Mouse (Mus musculus): ENCODE measurements around the gene Gemin7. TPM values are rescaled to one million over a fixed set of nuclear protein-coding genes. Genes with fewer than 3 reads are reported as not detected.

Gemin7 gene
- polyA plus RNA-seq, 1 experiment from 2014 or later, result 111 TPM

DNA sequence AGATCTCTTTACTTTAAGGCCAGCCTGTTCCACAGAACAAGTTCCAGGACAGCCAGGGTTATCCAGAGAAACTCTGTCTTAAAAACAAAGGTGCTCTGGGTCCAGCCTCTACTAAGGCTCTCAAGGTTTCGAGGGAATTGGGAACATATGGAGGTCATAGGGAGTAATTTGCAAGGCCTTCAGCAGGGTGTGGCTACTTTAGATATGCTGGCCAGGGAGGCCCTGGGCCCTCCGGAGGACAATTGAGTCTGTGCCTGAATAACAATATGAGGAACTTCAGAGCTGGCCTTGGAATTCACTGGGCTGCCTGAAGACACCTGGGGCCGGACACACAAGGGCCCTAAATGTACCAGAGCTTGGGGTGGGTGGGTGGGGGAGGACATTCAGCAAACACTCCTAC lies 1.8 kb downstream of the Gemin7 start:
- H3K4me1 ChIP-seq (replicated peaks), result peaks cover 40% of the 10 kb centered on the region
- H3K9me3 ChIP-seq (replicated peaks), result no peaks in the 10 kb centered on the region
- H3K9ac ChIP-seq, result no peak overlapping the region
- peaks cover 6% of the 10 kb centered on the region; the same call in 1 of the 2 replicates for H3K36me3 ChIP-seq
- H3K27ac ChIP-seq, result no peak overlapping the region
- H3K4me3 ChIP-seq, result no peak overlapping the region
- H3K27me3 ChIP-seq, result peaks cover 32% of the 10 kb centered on the region
- 62% methylated on average over 3 of the region's 3 CpGs for whole genome bisulfite sequencing
- no peak overlapping the region for H3K4me2 ChIP-seq
- no peak for ATAC-seq (replicated peaks; ENCODE audit: insufficient number of reproducible peaks, insufficient read depth, low FRiP score, low read depth)

DNA sequence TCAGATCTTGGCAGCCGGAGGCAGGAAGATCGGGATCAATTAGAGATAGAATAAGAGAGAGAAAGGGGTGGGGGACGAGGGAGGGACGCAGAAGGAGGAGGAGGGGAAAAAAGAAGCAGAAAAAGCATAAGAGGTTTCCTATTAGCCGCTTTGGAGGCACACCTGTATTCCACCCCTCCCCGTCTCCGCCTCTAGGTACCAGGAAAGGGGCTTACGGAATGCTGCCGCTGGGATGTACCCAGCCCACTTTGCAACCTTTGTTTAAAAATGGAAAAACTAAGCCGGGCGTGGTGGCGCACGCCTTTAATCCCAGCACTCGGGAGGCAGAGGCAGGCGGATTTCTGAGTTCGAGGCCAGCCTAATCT lies 3.6 kb downstream of the Gemin7 start:
- 18% methylated on average over 16 of the region's 16 CpGs for WGBS
- H3K4me3 ChIP-seq, result peak overlapping the region; percentile 79
- peaks cover 40% of the 10 kb centered on the region for H3K4me1 ChIP-seq (replicated peaks)
- peaks cover 8% of the 10 kb centered on the region for H3K36me3 ChIP-seq
- H3K27ac ChIP-seq, result peak overlapping the region; percentile 92
- ATAC-seq (replicated peaks; ENCODE audit: insufficient number of reproducible peaks, insufficient read depth, low FRiP score, low read depth), result no peak
- H3K9ac ChIP-seq, result peak overlapping the region; percentile 76
- H3K27me3 ChIP-seq, result peaks cover 29% of the 10 kb centered on the region
- H3K4me2 ChIP-seq, result peak overlapping the region; percentile 90
- H3K9me3 ChIP-seq (replicated peaks), result no peaks in the 10 kb centered on the region

DNA sequence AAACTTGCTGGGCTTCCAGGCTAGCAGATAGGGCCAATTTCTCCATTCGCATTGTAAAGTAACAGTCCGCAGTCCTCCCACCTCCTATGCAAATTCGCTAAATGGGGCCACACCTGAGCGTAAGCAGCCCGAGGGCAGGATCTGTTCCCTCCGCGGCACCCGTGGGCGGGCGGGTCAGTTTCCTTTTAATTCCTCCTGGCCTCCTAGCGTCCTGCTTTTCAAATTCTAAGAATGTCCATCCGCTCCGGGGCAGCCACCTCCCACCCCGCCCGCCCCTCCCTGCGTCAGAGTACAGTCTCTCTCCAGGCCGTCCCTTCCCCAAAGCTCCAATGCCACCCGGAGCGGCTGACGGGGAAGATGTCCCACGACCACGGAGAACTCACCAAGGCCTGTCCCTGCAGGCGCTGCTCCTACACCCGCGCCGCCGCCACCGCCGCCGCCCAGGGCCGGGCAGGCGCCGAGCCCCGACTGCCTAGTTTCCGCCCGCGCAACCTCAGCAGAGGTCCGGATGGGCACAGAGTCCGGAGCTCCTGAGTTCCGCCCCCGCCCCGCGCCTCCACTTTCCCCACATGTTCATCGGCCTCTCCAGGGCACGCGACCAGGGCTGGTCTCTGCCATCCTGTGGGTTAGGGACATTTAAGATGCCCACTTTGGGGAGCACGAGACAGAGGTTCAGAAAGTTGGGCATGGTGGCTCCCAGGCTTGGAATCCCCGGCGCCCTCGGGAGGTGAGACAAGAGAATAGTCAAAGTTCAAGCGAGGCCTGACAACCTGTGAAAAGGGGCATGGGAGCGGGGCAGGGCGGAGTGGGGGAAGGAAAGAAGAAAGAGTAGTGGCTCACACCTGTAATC lies 4.2 kb downstream of the Gemin7 start:
- peaks cover 23% of the 10 kb centered on the region for H3K27me3 ChIP-seq
- under 1% methylated on average over 53 of the region's 53 CpGs for WGBS
- peak; percentile 78 for ATAC-seq (replicated peaks; ENCODE audit: insufficient number of reproducible peaks, insufficient read depth, low FRiP score, low read depth)
- H3K36me3 ChIP-seq, result peaks cover 8% of the 10 kb centered on the region
- H3K4me3 ChIP-seq, result peak overlapping the region; percentile 79
- H3K9ac ChIP-seq, result peak overlapping the region; percentile 76
- H3K27ac ChIP-seq, result peak overlapping the region; percentile 92
- peaks cover 38% of the 10 kb centered on the region for H3K4me1 ChIP-seq (replicated peaks)
- peak overlapping the region; percentile 90 for H3K4me2 ChIP-seq
- no peaks in the 10 kb centered on the region for H3K9me3 ChIP-seq (replicated peaks)

DNA sequence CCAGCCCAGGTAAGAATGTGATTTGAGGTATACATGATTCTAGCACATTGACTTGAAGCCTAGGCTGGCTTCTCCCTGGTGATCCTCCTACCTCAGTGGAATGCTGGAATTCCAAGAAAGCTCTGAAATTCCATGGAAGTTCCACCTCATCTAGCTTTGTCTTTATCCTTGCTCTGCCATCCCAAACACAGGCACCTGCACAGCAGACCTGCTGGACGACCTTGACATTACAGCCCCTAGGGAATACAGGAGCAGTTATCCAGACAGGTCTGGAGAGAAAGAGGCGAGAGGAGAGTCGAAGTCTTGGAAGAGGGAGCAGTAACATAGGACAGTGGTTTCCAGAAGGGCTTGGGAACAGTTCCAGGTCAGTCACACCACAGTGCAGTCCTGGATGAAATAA lies 7.7 kb downstream of the Gemin7 start:
- no peak overlapping the region for H3K9ac ChIP-seq
- no peaks in the 10 kb centered on the region for H3K27me3 ChIP-seq
- H3K9me3 ChIP-seq (replicated peaks), result no peaks in the 10 kb centered on the region
- H3K36me3 ChIP-seq, result peaks cover 27% of the 10 kb centered on the region
- ATAC-seq (replicated peaks; ENCODE audit: insufficient number of reproducible peaks, insufficient read depth, low FRiP score, low read depth), result no peak
- WGBS, result 79% methylated on average over 3 of the region's 3 CpGs
- no peak overlapping the region for H3K4me3 ChIP-seq
- no peak overlapping the region for H3K27ac ChIP-seq
- H3K4me2 ChIP-seq, result no peak overlapping the region
- H3K4me1 ChIP-seq (replicated peaks), result peaks cover 25% of the 10 kb centered on the region

DNA sequence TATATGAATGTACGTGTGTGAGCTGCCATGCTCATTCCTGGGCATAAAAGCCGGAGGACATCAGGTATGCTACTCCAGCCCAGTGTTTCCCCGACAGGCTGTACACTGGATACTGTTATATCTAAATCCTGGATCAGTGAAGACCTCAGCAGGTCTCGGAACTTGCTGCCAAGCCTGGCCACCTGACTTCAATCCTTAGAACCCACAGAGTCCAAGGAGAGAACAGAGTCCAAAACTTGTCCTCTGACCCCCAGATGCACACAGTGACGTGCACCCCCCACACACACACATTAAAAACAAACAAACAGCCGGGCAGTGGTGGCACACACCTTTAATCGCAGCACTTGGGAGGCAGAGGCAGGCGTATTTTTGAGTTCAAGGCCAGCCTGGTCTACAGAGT lies 10.0 kb downstream of the Gemin7 start:
- Histone ChIP-seq H3K4me2 (no peak overlapping the region), H3K27ac (no peak overlapping the region), H3K27me3 (no peaks in the 10 kb centered on the region), H3K36me3 (peaks cover 36% of the 10 kb centered on the region), H3K9ac (no peak overlapping the region), H3K9me3 (replicated peaks) (no peaks in the 10 kb centered on the region; the same call in 1 of the 2 replicates), H3K4me1 (replicated peaks) (peaks cover 25% of the 10 kb centered on the region), H3K4me3 (no peak overlapping the region)
- WGBS, result 89% methylated on average over 8 of the region's 8 CpGs
- no peak for ATAC-seq (replicated peaks; ENCODE audit: insufficient number of reproducible peaks, insufficient read depth, low FRiP score, low read depth)

DNA sequence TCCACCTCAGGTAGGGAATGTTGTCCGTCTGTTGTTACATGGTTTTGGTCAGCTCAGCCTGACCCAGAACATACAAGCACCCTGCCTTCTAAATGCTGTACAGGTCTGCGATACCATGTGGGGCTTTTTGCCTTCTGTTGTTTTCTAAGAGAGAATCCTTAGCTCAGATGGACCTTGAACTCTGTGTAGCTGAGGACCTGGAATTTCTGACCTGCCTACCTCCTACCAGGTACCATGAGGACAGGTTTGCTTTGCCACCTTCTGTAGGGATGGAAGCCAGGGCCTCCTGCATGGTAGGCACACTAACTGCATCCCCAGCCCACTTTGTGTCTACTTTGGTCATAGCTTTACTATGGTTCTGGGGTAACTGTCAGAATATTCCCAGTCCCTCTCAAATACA lies 11.6 kb downstream of the Gemin7 start:
- ATAC-seq (replicated peaks; ENCODE audit: insufficient number of reproducible peaks, insufficient read depth, low FRiP score, low read depth), result no peak
- H3K9ac ChIP-seq, result no peak overlapping the region
- no peaks in the 10 kb centered on the region for H3K27me3 ChIP-seq
- peaks cover 15% of the 10 kb centered on the region for H3K4me1 ChIP-seq (replicated peaks)
- H3K27ac ChIP-seq, result no peak overlapping the region
- H3K36me3 ChIP-seq, result peaks cover 36% of the 10 kb centered on the region
- WGBS, result 86% methylated on average over 2 of the region's 2 CpGs
- H3K9me3 ChIP-seq (replicated peaks), result no peaks in the 10 kb centered on the region; the same call in 1 of the 2 replicates
- H3K4me3 ChIP-seq, result no peak overlapping the region
- H3K4me2 ChIP-seq, result no peak overlapping the region

DNA sequence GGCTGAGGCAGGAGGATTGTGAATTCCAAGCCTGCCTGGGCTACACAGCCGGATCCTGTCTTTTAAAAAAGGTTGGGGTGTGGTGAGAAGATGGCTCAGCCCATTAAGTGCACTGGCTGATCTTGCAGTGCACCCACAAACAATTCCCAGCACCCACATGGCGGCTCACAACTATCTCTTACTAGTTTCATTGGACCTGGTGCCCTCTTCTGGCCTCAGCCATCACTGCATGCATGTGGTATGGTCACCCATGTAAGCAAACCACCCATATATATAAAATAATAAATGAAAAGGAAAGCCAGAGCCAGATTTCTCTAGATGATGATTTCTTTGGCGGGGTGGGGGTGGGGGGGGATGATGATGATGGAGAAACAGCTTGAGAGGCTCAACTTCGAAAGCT lies 12.9 kb downstream of the Gemin7 start:
- no peak overlapping the region for H3K27ac ChIP-seq
- no peak for ATAC-seq (replicated peaks; ENCODE audit: insufficient number of reproducible peaks, insufficient read depth, low FRiP score, low read depth)
- no peak overlapping the region for H3K4me2 ChIP-seq
- no peaks in the 10 kb centered on the region; the same call in 1 of the 2 replicates for H3K9me3 ChIP-seq (replicated peaks)
- 95% methylated on average over 4 of the region's 4 CpGs for WGBS
- H3K27me3 ChIP-seq, result no peaks in the 10 kb centered on the region
- H3K4me3 ChIP-seq, result no peak overlapping the region
- no peak overlapping the region for H3K9ac ChIP-seq
- peaks cover 29% of the 10 kb centered on the region for H3K36me3 ChIP-seq
- H3K4me1 ChIP-seq (replicated peaks), result peaks cover 28% of the 10 kb centered on the region

DNA sequence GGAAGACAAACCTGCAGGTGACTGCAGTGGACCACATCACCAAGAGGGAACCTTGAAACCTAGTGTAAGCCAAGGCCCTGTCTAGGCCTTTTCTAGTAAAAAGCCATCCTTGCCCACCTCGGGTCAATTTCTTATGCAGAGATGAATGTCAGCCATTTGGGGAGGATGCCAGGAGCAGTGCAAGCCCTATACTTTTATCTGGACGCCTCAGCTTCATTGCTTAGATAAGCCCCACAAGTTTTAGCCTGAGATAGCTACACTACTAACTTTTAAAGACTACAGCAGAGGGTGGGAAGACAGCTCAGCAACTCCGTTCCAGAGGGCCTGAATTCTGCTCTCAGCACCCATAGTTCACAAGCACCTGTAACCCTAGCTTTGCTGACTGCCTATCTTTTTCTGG lies 13.5 kb downstream of the Gemin7 start:
- Histone ChIP-seq H3K27ac (no peak overlapping the region), H3K4me2 (no peak overlapping the region), H3K4me3 (no peak overlapping the region), H3K36me3 (peaks cover 28% of the 10 kb centered on the region), H3K9me3 (replicated peaks) (no peaks in the 10 kb centered on the region; the same call in 1 of the 2 replicates), H3K27me3 (no peaks in the 10 kb centered on the region), H3K9ac (no peak overlapping the region), H3K4me1 (replicated peaks) (peaks cover 34% of the 10 kb centered on the region)
- ATAC-seq (replicated peaks; ENCODE audit: insufficient number of reproducible peaks, insufficient read depth, low FRiP score, low read depth), result no peak
- 72% methylated on average over 3 of the region's 3 CpGs for whole genome bisulfite sequencing

DNA sequence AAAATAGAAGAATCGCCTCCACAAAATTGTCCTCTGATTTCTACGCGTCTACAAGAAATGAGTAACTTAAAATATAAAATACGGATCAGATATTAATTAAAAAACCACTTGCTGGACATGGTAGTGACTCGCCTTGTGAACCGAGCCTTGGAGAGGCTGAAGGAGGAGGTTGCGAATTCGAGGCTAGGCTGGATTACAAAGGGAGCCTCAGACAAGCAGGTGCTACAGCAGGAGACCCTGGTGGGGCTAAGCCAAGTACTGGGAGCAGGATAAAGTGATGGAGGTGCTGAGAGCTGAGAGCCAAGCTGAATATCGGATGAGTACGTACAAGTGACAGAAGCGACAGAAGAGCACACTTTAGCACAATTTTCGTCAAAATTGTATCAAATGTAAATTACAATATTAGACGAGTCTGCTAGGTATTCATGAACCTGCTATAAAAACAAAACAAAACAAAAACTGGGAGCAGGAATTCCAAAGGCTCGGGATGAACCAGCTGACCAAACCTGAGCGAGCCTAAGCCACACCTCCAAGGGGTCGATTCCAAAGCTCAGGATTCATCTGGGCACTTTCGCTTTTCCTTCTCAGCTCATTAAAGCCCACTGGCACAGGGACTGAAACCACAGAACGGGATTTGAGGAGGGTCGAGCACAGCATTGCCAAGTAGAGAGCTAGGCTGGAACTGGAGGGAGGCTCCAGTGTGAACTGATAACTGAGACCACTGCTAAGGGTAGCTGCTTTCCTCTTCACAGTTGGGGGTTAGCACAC lies 14.6 kb downstream of the Gemin7 start, which contains the start of gene Ppp1r37:
Gene Ppp1r37, minus strand, starts transcription at position 434 of the 768 bp plus-strand sequence.
- Histone ChIP-seq H3K4me3 (peak within 1 kb of the TSS; percentile 80), H3K27me3 (no peaks in the 10 kb centered on the region), H3K4me2 (peak within 1 kb of the TSS; percentile 94), H3K9ac (peak within 1 kb of the TSS; percentile 84), H3K36me3 (peaks cover 28% of the 10 kb centered on the region), H3K27ac (peak within 1 kb of the TSS; percentile 90), H3K9me3 (replicated peaks) (no peaks in the 10 kb centered on the region; the same call in 1 of the 2 replicates), H3K4me1 (replicated peaks) (peaks cover 44% of the 10 kb centered on the region)
- no peak for ATAC-seq (replicated peaks; ENCODE audit: insufficient number of reproducible peaks, insufficient read depth, low FRiP score, low read depth)
- WGBS, result 3% methylated on average over 19 of the region's 19 CpGs

DNA sequence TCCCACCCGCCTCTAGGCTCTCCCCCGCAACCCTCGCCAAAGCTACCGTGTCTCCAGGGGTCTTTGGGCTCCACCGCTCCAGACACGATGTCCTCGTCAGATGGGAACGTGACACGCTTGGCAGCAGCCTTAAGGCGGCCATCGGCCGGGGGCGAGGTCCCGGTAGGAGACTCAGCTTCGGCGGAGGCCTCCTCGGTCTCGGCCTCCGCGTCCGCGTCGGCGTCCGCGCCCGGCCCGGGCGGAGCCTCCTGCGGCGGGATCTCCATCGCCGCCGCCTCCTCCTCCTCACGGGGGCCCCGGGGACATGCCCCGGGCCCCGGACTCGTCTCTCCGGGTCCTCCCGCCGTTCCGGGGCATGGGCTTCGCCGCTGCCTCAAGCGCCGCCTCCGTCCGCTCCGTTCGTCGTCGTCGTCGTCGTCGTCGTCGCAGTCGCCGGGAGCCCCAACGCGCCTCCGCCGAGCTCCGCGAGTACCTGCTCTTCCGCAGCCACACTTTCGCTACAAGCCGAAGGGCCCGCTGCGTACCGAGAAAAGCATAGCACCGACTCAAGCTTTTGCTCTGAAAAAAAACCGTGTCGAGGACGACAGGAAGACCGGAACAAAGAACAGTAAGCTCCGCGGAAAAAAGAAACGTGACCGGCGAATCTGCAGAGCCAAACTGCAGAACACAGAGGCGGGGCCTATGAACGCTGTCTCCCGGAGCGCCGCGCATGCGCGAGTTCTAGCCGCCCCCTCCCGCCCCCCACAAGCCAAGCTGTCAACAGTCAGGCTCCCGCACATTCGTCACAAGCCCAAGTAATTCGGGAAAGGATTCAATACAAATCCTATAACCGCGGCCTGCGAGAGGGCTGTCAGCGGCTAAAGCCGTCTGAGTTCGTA lies 15.4 kb downstream of the Gemin7 start:
- Histone ChIP-seq H3K9me3 (replicated peaks) (no peaks in the 10 kb centered on the region; the same call in 1 of the 2 replicates), H3K27me3 (no peaks in the 10 kb centered on the region), H3K27ac (peak overlapping the region; percentile 90), H3K4me2 (peak overlapping the region; percentile 94), H3K9ac (peak overlapping the region; percentile 84), H3K36me3 (peaks cover 24% of the 10 kb centered on the region), H3K4me1 (replicated peaks) (peaks cover 52% of the 10 kb centered on the region), H3K4me3 (peak overlapping the region; percentile 80)
- peak; percentile 88 for ATAC-seq (replicated peaks; ENCODE audit: insufficient number of reproducible peaks, insufficient read depth, low FRiP score, low read depth)
- under 1% methylated on average over 102 of the region's 102 CpGs for WGBS

DNA sequence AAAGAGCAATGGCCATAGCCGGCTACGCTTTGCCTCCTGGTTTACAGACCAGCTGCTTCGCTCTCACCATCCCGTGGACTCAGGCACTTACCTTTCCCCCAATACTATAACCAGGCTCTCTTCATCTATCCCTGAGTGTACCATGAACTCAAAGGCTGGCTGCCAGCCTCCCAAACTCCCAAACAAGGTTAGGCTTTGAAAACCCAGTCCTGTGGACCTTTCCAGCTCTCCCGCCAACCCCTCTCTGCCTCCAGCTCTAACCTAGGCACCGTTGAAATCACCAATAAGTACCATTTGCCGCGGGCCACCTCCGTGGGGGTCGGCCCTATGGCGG lies 16.0 kb downstream of the Gemin7 start:
- H3K4me3 ChIP-seq, result peak overlapping the region; percentile 80
- H3K4me2 ChIP-seq, result peak overlapping the region; percentile 94
- no peaks in the 10 kb centered on the region; the same call in 1 of the 2 replicates for H3K9me3 ChIP-seq (replicated peaks)
- H3K36me3 ChIP-seq, result peaks cover 19% of the 10 kb centered on the region
- no peak for ATAC-seq (replicated peaks; ENCODE audit: insufficient number of reproducible peaks, insufficient read depth, low FRiP score, low read depth)
- no peaks in the 10 kb centered on the region for H3K27me3 ChIP-seq
- H3K4me1 ChIP-seq (replicated peaks), result peaks cover 58% of the 10 kb centered on the region
- under 1% methylated on average over 11 of the region's 11 CpGs for WGBS
- peak overlapping the region; percentile 90 for H3K27ac ChIP-seq
- H3K9ac ChIP-seq, result peak overlapping the region; percentile 84
